Mouse (Mus musculus) cerebellum, adult 9-10 months (tissue): Measurements from ENCODE around the gene Plxna4.

Experiments used
- DNase-seq: peaks from one replicate; pipeline ENCODE4 v3.0.0; 2022

Plxna4 gene

DNA sequence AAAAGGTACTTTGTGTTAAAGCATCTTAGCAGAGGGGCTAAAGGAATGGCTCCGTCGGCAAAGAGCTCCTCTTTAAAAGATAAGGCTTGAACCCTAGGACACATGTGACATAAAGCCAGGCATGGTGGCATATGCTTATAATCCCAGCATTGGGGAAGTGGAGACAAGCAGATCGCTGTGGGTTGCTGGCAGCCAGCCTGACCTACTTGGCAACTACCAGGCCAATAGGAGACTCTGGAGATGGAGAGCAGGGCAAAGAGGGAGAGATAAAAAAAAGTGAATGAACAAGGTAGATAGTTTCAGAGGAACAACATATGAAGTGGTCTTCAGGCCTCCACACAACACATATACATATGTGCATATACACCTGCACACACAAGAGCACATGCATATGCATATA is 189.7 kb downstream of the Plxna4 start:
- DNase-seq: peak; percentile 67

DNA sequence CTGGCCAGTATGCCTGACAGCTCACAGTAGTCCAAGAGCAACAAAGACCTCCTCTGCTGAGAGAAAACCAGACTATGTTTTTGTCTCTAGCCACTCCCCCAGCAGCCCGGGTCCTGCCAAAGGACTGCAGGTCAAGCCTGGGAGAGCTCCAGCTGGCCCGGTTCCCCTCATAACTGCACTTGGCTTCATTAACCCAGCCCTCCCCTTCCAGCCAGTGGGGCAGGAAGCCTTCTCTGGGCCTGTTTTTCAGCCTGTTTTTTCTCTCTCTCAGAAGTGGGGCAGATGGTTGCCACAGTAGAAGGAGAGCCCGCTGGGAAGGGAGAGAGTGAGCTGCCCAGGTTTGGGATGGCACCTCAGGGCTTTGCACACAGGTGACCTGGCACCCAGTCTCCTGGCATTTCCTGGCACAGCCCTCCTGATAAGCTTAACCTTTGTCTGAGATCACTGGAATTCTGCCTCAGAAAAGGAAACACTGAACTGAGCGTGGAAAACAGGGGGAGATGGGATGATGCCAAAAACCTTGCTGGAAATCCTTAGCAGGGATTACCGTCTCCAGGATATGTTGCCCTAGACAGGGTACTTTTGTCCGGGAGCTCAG is 190.8 kb downstream of the Plxna4 start:
- peak; percentile 98 for DNase-seq

DNA sequence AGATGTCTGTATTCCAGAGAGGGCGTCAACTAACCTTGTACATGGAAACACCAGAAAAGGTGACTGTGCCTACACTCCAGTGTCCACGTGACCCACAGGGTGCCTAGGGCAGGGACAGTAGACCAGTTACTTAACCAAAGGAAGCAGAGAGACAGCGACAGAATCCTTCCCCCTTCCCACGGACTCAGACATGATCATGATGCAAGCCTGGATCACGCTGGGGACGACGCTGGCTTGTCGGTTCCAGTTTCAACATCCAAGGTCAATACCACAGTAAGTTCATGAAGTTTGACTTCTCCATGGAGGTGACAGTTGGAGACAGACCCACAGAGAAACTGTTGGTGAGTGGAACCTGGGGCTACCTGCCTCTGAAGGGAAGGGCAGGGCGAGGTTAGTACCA is 192.6 kb downstream of the Plxna4 start:
- no peak for DNase-seq

DNA sequence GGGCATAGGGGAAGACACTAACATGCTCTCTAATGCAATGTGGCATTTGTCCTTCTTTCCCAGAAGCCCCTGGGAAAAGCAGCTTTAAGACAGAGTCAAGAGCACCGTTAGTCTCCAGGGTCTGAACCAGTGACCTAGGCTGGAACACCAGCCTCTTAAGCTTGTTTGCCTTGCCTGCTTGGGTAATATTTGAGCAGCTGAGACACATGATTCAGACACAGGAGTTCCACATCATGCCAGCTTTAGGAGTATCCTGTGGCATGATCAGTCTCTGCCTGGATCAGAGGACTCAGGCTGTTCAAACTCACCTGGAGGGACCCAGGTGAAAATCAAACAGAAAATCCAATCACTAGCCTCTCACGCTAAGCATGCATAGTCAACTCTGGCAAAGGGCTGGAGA is 195.7 kb downstream of the Plxna4 start:
- no peak for DNase-seq

DNA sequence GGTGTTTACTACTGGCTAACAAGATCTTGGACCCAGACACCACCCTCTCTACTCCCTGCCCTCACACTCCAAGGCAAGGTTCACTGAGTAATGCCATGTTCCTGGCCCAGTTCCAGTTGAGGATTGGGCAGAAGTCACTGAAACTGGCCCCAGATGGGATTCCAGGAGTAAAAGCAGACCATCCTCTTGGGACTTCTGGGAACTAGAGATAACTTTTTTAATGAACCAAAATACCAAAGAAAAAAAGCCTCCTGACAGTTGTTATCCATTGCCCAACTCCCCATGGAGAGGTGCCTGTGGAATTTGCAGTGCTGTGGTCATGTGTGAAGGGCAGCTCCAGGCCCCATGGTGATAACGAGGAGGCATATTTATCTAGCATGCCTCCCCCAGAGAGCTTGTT is 199.7 kb downstream of the Plxna4 start:
- no peak for DNase-seq

DNA sequence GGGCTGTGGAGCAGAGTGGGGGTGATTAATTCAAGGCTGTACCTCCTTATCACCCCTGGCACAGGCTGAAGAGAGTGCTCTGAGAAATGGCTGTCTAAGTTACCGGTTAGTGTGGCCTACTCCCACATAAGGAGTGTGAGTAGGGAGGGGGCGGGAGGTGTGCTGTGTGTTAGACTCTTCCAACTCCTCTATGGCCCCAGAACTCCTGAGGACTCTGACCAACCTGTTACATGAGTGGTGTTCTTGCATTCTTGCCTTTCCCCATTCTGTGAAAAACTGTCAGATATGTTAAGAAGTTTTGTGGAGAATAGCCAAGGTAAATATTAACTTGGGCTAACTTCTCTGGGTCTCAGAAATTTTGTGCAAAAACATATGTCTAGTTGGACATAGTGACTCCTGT is 201.1 kb downstream of the Plxna4 start:
- DNase-seq: no peak

DNA sequence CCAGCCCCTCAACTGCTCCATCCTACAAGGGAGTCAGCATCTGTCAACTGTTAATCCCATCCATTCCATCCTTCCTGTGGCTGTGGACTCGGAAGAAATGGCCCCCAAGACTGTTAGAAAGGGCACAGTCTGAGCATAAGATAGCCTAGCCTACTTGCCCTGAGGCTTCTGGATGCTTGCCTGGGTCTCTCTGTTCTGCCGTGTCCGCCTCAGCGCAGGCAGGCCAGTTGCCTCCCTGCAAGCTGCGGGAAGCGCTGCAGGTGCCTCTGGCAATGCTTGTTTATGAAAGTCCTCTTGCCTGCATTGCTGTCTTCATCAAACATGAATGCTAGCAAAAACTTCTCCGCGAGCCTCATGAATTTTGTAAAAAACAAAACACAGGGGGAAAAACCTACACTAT is 203.1 kb downstream of the Plxna4 start:
- DNase-seq: no peak

DNA sequence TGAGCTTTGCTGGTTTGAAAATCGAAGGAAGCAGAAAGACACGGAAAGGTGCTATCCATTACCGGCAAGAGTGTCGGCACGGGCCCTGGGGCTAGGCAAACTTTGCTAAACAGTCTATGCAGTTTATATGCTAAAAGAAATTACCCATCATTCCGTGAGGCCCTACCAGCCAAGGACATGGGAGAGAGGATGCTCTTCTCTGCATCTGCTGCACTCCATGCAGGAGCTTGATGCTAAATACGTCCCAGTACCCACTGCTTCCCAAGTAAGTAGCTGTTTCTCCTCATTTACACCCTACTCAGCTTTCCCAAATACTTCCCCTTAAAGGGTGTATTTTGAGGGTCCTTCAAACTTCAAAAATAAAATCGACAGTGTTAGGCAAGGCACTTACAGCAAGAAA is 203.6 kb downstream of the Plxna4 start:
- no peak for DNase-seq

DNA sequence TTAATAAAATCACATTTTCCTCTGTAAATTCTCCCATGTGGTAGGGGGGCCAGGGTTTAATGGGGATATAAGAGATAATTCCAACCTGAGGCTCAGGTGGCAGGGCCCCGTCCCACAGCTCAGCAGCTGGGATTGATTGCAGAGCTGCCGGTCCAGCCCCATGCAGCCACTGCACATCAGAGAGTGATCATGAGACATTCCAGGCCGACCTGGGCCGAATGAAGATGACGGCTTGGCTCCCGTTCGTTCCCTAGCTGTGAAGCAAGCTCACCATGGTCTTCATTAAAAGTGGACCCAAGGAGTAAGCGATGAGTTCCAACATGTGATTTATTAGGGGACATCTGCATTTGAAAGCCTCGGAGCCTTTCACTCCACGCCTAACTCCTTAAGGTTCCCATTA is 206.5 kb downstream of the Plxna4 start:
- no peak for DNase-seq

DNA sequence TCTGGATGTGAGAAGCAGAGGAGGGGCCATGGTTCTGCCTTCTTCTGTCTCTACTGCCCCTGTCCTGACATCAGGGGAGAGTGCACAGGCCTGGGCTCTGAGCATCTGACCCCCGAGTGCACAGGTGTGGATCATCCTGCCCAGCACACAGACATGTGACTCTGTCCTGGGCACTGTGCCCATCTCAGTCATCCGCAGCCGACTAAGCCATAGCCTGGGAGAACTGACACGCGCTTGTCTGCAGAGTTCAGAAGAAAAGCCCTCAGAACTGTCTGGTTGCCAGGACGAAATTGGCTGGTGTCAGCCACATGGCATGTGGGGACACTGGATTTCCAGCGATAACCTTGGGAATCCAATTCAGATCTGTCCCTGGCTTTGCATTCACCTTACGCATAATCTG is 210.8 kb downstream of the Plxna4 start:
- DNase-seq: peak; percentile 69

DNA sequence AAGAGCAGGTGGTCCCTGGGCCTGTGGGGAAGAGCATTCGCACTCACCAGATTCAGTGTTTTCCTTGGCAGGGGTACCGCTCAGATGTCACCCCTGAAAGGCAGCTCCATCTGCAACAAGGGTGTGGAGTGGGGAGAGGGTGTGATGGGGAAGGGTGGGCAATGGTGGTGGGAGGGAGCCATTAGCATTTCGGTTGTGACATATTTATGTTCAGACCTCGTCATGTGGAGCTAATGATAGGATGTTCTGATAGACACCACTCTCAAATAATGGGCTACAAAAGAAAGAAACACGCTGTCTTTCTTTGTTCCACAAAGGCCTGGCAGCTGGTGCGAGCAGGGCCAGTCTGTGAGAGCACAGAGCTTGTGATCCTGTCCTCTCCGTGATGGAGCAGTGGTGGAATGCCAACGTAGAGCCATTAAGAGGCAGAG is 214.0 kb downstream of the Plxna4 start:
- no peak for DNase-seq

DNA sequence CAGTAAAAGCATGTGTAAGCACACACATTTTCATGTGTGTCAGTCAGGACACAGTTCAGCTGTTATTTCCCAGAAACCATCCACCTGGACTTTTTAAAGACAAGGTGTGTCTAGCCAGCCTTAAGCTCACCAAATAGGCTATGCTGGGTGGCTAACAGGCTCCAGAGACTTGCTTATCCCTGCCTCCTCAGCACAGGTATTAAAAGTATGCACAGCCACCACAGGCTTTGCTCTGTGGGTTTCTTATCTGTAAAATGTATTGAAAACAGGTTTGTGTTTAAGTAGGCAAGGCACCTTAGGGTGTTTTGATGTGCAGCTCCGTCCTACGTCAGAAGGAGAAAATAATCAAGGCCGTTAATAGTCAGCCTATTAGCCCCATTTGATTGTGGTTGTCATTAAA is 218.9 kb downstream of the Plxna4 start:
- no peak for DNase-seq

DNA sequence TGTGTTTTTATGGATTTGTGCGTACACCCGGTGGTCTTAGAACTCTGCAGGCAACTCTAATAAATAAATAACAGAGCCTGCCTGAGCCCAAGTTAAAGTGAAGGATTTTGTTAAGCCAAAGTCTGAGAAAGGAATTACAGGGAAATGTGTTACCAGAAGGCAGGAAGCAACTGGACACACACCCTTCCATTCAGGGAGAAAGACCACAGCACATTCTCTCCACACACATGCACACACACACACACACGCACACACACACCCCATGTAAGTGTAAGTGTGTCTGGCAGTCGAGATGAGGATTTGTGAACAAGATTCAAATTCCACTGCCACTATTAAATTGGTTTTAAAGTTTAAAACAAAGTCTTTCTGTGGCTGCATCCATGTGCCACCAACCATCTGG is 219.6 kb downstream of the Plxna4 start:
- no peak for DNase-seq

DNA sequence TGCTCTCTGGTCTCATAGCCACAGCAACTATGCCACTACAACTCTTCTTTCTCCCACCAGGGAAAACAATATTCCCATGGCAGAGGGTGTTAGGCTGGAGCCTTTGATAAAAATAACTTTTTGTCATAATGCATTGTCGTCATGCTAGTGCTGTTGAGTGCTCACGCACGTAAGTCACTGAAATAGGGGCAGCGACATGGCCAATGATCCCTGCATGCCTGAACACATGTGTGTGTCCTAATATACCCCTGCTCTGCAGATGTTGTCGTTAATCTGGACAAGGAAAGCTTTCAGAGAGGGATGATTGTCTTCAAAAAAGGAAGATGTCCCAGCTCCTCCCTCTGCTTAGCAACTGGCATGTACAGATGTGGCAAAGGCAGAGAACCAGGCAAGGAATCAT is 223.1 kb downstream of the Plxna4 start:
- DNase-seq: no peak

DNA sequence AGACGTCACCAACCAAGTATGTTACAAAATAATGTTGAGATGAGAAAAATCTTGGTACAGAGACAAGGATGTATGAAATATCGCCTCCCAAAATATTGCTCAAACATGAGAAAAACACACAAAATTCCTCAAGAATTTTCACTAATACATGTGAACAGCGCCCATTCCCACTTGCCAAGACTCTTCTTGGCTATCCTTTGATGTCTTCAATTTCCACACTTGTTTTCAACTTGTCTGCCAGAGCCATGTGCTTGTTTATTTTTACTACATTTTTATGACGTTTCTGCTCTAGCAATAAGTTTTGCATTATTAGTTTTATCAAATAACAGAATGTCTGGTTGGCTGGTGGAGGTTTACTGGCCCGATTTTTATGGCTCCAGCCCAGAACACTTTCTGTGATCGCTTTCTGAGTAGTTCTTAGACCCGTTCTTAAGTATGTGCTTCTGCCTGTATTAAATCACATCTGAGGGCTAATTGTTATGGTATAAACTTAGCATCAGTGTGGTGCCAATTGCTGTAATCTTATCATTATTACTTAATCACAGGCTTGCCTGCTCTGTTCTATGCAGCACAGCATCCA is 224.4 kb downstream of the Plxna4 start:
- no peak for DNase-seq

DNA sequence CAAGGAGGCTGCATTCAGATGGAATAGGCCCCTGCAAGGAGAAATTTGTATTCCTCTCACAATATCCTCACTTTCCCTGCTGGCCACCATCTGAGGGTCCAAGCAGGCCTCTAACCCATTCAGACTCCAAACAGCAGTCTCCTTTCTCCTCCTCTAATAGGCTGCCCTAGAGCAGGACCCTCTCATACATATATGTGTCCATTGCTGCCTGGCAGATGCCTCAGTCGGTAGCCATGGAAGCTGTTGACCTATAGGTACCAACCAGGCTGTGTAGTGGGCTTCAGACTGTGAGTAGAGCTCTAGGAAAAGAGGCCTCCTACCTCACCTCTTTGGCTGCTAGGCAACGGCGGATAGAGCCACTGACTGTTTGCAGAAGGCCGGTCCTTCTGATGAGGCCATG is 225.6 kb downstream of the Plxna4 start:
- DNase-seq: no peak

DNA sequence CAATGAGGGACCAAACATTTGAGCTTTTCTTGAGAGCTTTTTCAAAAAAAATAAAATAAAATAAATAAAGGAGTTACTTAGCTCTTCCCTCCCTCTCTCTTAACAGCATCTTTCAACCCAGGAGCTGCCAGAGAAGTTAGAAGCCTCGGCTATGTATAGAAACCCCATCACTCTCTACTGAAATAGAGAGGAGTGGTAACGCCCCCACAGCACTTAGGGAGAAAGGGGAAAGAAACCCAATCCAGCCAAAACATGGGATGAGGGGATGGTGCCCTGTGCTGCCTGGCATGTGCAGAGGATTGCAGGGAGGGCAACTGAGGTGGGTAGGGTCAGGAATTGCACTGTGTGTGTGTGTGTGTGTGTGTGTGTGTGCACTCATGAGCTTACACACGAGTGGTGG is 228.3 kb downstream of the Plxna4 start:
- no peak for DNase-seq

DNA sequence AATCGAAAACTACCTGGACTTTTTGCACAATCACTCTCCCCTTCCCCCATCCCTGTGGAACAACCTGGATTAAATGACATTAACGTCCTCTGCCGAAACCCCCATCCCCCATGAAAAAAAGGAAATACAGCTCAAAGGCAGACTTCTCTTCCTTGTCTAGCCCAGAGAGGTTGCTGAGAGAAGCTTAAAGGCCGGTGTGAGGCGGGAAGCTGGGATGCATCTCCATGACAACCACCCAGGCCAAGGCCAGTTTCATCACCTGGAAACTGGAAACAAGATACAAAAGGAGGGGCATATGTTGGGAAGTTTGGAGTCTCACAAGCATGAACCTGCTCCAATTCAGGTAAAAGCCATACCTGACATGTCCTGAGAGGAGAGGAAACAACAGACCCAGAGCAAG is 230.5 kb downstream of the Plxna4 start:
- no peak for DNase-seq

DNA sequence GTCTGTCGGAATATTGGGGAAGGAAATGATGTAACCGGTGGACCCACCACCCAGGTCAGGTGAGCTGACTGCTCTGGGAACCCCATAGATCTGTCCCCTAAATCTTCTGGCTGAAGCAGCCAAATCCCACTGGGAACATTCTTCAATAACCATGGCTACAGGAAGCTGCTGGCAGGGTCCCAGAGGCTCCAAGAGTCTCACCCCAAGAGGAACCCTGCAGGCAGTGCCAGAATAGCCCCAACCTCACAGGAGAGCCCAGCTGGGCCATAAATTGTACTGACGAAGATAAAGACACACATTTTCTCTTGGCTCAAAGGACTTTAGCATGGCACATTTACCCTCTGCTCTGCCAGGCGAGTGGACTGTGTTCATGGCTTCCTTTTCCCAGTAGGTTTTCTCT is 232.4 kb downstream of the Plxna4 start:
- DNase-seq: peak; percentile 23

DNA sequence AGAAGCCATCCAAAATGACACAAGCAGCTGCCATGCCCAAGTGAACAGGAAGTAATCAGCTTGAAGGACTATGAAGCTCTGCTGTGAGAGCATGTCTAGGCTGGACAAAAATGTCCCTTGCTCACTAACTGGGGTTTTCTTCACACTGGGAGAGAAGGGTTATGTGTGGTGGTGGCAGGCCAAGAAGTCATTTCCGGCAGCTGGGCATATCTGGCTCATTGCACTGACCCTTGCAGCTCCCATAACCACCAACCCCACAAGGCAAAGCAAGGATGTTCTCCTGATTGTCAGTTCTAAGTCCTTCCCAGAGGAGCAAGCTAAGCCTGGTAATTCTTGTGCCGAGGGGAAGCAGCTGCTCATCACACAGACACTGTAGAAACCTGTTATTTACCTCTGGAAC is 239.0 kb downstream of the Plxna4 start:
- no peak for DNase-seq

DNA sequence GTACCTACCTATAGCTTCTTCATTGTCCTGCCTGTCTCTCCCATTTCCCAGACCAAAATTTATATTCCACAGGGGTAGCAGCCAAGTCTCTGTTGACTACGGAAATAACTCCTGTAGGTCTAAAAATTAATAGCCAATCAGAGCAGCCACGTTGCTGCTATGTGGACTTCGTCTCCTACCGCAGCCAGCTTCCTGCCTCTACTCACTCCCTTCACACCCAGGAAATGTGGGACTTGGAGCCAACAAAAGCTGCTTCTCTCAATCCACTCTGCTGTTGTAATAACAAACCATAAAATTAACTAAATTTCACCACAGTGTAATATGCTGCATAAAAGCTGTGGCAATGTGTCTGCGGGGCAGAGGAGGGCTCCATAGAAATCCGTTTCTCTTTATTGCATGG is 239.9 kb downstream of the Plxna4 start:
- DNase-seq: no peak

DNA sequence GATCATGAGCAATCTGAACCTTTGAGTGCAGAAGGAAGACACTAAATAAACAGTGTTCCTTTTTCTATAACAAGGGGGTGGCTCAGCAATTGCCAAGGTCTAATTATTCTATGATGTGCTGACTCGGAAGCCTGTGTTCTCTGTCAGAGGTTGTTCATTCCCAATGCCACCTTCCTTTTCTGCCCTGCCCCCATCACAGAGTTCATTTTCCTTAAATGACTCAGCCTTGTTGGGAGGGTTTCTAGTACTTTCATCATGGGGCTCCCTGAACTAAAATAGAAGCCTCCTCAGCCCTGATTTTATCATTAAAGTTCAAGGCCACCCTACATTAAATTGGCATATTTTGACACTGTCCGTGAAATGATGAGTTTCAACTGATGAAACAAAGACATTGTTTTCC is 242.0 kb downstream of the Plxna4 start:
- no peak for DNase-seq

DNA sequence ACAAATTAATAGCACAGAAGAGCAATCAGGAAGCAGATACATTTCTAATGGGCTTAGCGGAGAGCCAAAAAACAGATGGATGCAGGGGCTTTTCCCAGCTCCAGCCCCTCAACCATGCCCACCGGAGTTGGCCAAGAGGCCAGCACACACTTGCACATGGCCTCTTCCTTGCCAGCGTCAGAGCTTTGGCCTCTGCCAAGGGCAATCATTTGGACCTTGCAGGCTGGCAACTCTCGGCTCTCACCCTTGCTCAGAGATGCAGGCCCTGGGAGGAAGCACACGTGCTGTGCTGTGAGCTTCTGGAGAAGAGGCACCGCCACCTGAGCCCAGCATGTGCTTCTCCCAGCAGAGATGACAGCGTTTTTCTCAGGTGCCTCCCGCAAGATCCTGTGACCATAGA is 245.3 kb downstream of the Plxna4 start:
- no peak for DNase-seq

DNA sequence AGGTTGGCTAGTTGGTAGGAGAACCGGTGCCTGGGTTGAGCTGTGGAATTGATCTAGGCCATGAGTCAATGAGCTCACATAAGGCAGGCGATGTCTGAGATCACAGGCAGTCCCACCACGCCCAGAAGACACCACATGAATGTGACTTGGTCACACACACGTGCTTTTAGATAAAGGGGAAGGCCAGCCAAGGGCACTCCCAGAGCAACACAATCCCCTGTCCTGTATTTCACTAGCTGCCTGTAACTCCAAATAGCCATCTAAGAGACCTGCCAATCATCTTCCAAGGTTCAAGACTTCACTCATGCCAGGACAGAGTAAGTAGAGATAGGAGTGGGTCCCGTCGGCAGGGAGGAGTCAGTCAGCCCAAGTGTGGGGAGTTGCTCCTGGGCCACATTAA is 245.7 kb downstream of the Plxna4 start:
- no peak for DNase-seq

DNA sequence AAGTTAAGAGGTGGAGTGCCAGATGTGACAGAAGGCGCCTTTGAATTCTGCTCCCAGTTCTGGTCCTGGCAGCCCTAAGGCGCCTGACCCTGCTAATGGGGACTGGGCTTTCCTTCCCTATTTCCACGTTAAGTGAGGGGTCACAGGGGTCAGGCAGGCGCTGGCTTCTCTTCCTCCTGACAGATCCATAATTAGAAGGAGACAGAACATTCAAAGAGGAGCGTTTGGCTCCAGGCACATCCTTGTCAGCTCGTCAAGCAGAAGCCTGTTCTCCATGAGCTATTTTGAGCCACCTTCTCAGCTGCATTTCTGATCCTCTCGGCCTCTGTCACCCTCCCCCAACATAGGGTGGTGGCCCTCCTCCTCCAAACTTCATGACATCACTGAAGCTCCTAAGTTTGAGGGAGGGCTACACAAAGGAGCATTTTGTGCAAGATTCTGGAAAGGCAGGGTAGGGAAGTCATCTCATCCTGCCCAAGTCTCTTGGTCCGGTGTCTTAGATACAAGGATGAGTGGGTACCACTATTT is 249.5 kb downstream of the Plxna4 start:
- no peak for DNase-seq
